Mouse (Mus musculus): ENCODE data around the gene Fars2. TPM values are rescaled to one million over a fixed set of nuclear protein-coding genes. Genes with fewer than 3 reads are reported as not detected.

Gene Fars2
- polyA plus RNA-seq, 1 experiment from 2014 or later = 32.0 TPM

- Histone ChIP-seq H3K9ac (no peak overlapping the region), H3K27me3 (no peaks in the 10 kb centered on the region), H3K4me2 (replicated peaks) (no peak overlapping the region), H3K4me1 (no peaks in the 10 kb centered on the region), H3K9me3 (no peaks in the 10 kb centered on the region), H3K36me3 (no peaks in the 10 kb centered on the region), H3K4me3 (no peak overlapping the region), H3K27ac (no peak overlapping the region)
- 67% methylated on average over 7 of the region's 7 CpGs for WGBS
- no peak for ATAC-seq (ENCODE audit: insufficient number of reproducible peaks, insufficient read depth, low FRiP score, low TSS enrichment)
These were observed 578.4 kb downstream of the Fars2 start for GRCm38 (mm10) chr13:36695516-36696201.

GRCm38 (mm10) chr13:36696351-36696771 is 579.1 kb downstream of the Fars2 start:
- H3K4me1 ChIP-seq = no peaks in the 10 kb centered on the region
- no peak for ATAC-seq (ENCODE audit: insufficient number of reproducible peaks, insufficient read depth, low FRiP score, low TSS enrichment)
- WGBS = 88% methylated on average over 8 of the region's 8 CpGs

GRCm38 (mm10) chr13:36707088-36707690 is 590.0 kb downstream of the Fars2 start:
- 69% methylated on average over 3 of the region's 3 CpGs for WGBS
- no peaks in the 10 kb centered on the region for H3K27me3 ChIP-seq
- H3K36me3 ChIP-seq = no peaks in the 10 kb centered on the region
- H3K9ac ChIP-seq = no peak overlapping the region
- H3K9me3 ChIP-seq = no peaks in the 10 kb centered on the region
- no peak for ATAC-seq (ENCODE audit: insufficient number of reproducible peaks, insufficient read depth, low FRiP score, low TSS enrichment)
- no peak overlapping the region for H3K4me2 ChIP-seq (replicated peaks)
- H3K4me1 ChIP-seq = no peaks in the 10 kb centered on the region
- H3K27ac ChIP-seq = no peak overlapping the region
- H3K4me3 ChIP-seq = no peak overlapping the region

More at GRCm38 (mm10) chr13:36696351-36696771, 579.1 kb downstream of the Fars2 start:
- Histone ChIP-seq H3K27me3 (no peaks in the 10 kb centered on the region), H3K9ac (no peak overlapping the region), H3K4me3 (no peak overlapping the region), H3K36me3 (no peaks in the 10 kb centered on the region), H3K27ac (no peak overlapping the region), H3K9me3 (no peaks in the 10 kb centered on the region), H3K4me2 (replicated peaks) (no peak overlapping the region)

GRCm38 (mm10) chr13:36714101-36714500 is 596.9 kb downstream of the Fars2 start:
- Histone ChIP-seq H3K4me2 (replicated peaks) (no peak overlapping the region), H3K27ac (no peak overlapping the region)
- 88% methylated on average over 1 of the region's 2 CpGs for WGBS

GRCm38 (mm10) chr13:36716708-36717107 is 599.5 kb downstream of the Fars2 start:
- no peak overlapping the region for H3K4me2 ChIP-seq (replicated peaks)
- no peak overlapping the region for H3K9ac ChIP-seq
- H3K27ac ChIP-seq = no peak overlapping the region
- H3K27me3 ChIP-seq = peaks cover 12% of the 10 kb centered on the region
- H3K9me3 ChIP-seq = no peaks in the 10 kb centered on the region
- ATAC-seq (ENCODE audit: insufficient number of reproducible peaks, insufficient read depth, low FRiP score, low TSS enrichment) = no peak
- no peaks in the 10 kb centered on the region for H3K4me1 ChIP-seq
- H3K36me3 ChIP-seq = no peaks in the 10 kb centered on the region
- no peak overlapping the region for H3K4me3 ChIP-seq
- 56% methylated on average over 2 of the region's 2 CpGs for WGBS

More at GRCm38 (mm10) chr13:36714101-36714500, 596.9 kb downstream of the Fars2 start:
- no peaks in the 10 kb centered on the region for H3K9me3 ChIP-seq
- no peaks in the 10 kb centered on the region for H3K4me1 ChIP-seq
- no peak overlapping the region for H3K4me3 ChIP-seq
- no peak for ATAC-seq (ENCODE audit: insufficient number of reproducible peaks, insufficient read depth, low FRiP score, low TSS enrichment)
- H3K9ac ChIP-seq = no peak overlapping the region
- H3K27me3 ChIP-seq = no peaks in the 10 kb centered on the region
- no peaks in the 10 kb centered on the region for H3K36me3 ChIP-seq

- 64% methylated on average over 3 of the region's 3 CpGs for WGBS
- H3K27me3 ChIP-seq = peaks cover 19% of the 10 kb centered on the region
- H3K4me2 ChIP-seq (replicated peaks) = no peak overlapping the region
- no peak overlapping the region for H3K27ac ChIP-seq
- no peak overlapping the region for H3K4me3 ChIP-seq
- H3K9me3 ChIP-seq = no peaks in the 10 kb centered on the region
- no peaks in the 10 kb centered on the region for H3K4me1 ChIP-seq
- no peaks in the 10 kb centered on the region for H3K36me3 ChIP-seq
- H3K9ac ChIP-seq = no peak overlapping the region
- ATAC-seq (ENCODE audit: insufficient number of reproducible peaks, insufficient read depth, low FRiP score, low TSS enrichment) = no peak
These were observed 600.2 kb downstream of the Fars2 start for GRCm38 (mm10) chr13:36717376-36717775.

- H3K9me3 ChIP-seq = no peaks in the 10 kb centered on the region
- H3K9ac ChIP-seq = no peak overlapping the region
- 88% methylated on average over 5 of the region's 5 CpGs for WGBS
- H3K27me3 ChIP-seq = peaks cover 48% of the 10 kb centered on the region
- ATAC-seq (ENCODE audit: insufficient number of reproducible peaks, insufficient read depth, low FRiP score, low TSS enrichment) = no peak
- no peak overlapping the region for H3K4me3 ChIP-seq
- H3K4me1 ChIP-seq = peaks cover 9% of the 10 kb centered on the region; the same call in 1 of the 2 replicates
- H3K27ac ChIP-seq = no peak overlapping the region
- H3K4me2 ChIP-seq (replicated peaks) = no peak overlapping the region
- H3K36me3 ChIP-seq = no peaks in the 10 kb centered on the region
These were observed 603.2 kb downstream of the Fars2 start for GRCm38 (mm10) chr13:36720297-36721017.

GRCm38 (mm10) chr13:36722309-36722708 is 605.1 kb downstream of the Fars2 start:
- no peak for ATAC-seq (ENCODE audit: insufficient number of reproducible peaks, insufficient read depth, low FRiP score, low TSS enrichment)
- peaks cover 62% of the 10 kb centered on the region for H3K27me3 ChIP-seq

GRCm38 (mm10) chr13:36723726-36724300 is 606.6 kb downstream of the Fars2 start:
- Histone ChIP-seq H3K9me3 (no peaks in the 10 kb centered on the region), H3K4me2 (replicated peaks) (peak overlapping the region; percentile 42; the same call in 1 of the 2 replicates), H3K27ac (no peak overlapping the region), H3K4me1 (peaks cover 22% of the 10 kb centered on the region), H3K36me3 (no peaks in the 10 kb centered on the region), H3K4me3 (peak overlapping the region; percentile 2; the same call in 1 of the 2 replicates), H3K27me3 (peaks cover 76% of the 10 kb centered on the region), H3K9ac (no peak overlapping the region)
- WGBS = 2% methylated on average over 15 of the region's 15 CpGs
- ATAC-seq (ENCODE audit: insufficient number of reproducible peaks, insufficient read depth, low FRiP score, low TSS enrichment) = no peak

More at GRCm38 (mm10) chr13:36722309-36722708, 605.1 kb downstream of the Fars2 start:
- Histone ChIP-seq H3K9ac (no peak overlapping the region), H3K4me2 (replicated peaks) (no peak overlapping the region), H3K4me3 (no peak overlapping the region), H3K27ac (no peak overlapping the region), H3K9me3 (no peaks in the 10 kb centered on the region), H3K36me3 (no peaks in the 10 kb centered on the region), H3K4me1 (peaks cover 18% of the 10 kb centered on the region)

- no peak; the same call in 1 of the 2 replicates for ATAC-seq (ENCODE audit: insufficient number of reproducible peaks, insufficient read depth, low FRiP score, low TSS enrichment)
- WGBS = under 1% methylated on average over 40 of the region's 40 CpGs
- Histone ChIP-seq H3K36me3 (no peaks in the 10 kb centered on the region), H3K4me2 (replicated peaks) (peak overlapping the region; percentile 42), H3K4me3 (peak overlapping the region; percentile 27), H3K27ac (no peak overlapping the region), H3K4me1 (peaks cover 22% of the 10 kb centered on the region), H3K27me3 (peaks cover 86% of the 10 kb centered on the region), H3K9ac (no peak overlapping the region), H3K9me3 (no peaks in the 10 kb centered on the region)
These were observed 607.6 kb downstream of the Fars2 start for GRCm38 (mm10) chr13:36724533-36725470.

- Histone ChIP-seq H3K4me2 (replicated peaks) (no peak overlapping the region), H3K9ac (no peak overlapping the region), H3K36me3 (no peaks in the 10 kb centered on the region), H3K27ac (no peak overlapping the region), H3K27me3 (peaks cover 91% of the 10 kb centered on the region), H3K4me3 (no peak overlapping the region), H3K9me3 (no peaks in the 10 kb centered on the region), H3K4me1 (peaks cover 22% of the 10 kb centered on the region)
- no peak for ATAC-seq (ENCODE audit: insufficient number of reproducible peaks, insufficient read depth, low FRiP score, low TSS enrichment)
- WGBS = under 1% methylated on average over 8 of the region's 8 CpGs
These were observed 608.7 kb downstream of the Fars2 start for GRCm38 (mm10) chr13:36725881-36726280.

All from embryonic facial prominence, embryonic 12.5 days (tissue).